Mouse (Mus musculus): Measurements from ENCODE around the gene Kcnj10. TPM values are rescaled to one million over a fixed set of nuclear protein-coding genes. Genes with fewer than 3 reads are reported as not detected.
A peak's percentile ranks its signal among the peaks of the same experiment; 100 is the strongest.

Kcnj10 gene
- 0.27 and 0.39 TPM in 2 replicates for total RNA-seq (2017)

- peak; percentile 96 for ATAC-seq (replicated peaks; ENCODE audit: low read depth, poor library complexity, severe bottlenecking)
Observed at GRCm38 (mm10) chr1:172340729-172341321, at the start of gene Kcnj10. TSS of gene Kcnj10 (plus strand) at chr1:172341210.

- no peak for ATAC-seq (replicated peaks; ENCODE audit: low read depth, poor library complexity, severe bottlenecking)
Observed at GRCm38 (mm10) chr1:172292880-172293279, 48.1 kb upstream of the Kcnj10 start.

GRCm38 (mm10) chr1:172293449-172293848, 47.6 kb upstream of the Kcnj10 start:
- no peak for ATAC-seq (replicated peaks; ENCODE audit: low read depth, poor library complexity, severe bottlenecking)

- ATAC-seq (replicated peaks; ENCODE audit: low read depth, poor library complexity, severe bottlenecking) = peak; percentile 50; the same call in 1 of the 2 replicates
Observed at GRCm38 (mm10) chr1:172295751-172296197, 45.2 kb upstream of the Kcnj10 start.

- no peak for ATAC-seq (replicated peaks; ENCODE audit: low read depth, poor library complexity, severe bottlenecking)
Observed at GRCm38 (mm10) chr1:172296816-172297510, 44.0 kb upstream of the Kcnj10 start.

- ATAC-seq (replicated peaks; ENCODE audit: low read depth, poor library complexity, severe bottlenecking) = no peak
Observed at GRCm38 (mm10) chr1:172297611-172298537, 43.1 kb upstream of the Kcnj10 start, which contains the start of gene Atp1a2. TSS of gene Atp1a2 (minus strand) at chr1:172298064.

GRCm38 (mm10) chr1:172299528-172299927, 41.5 kb upstream of the Kcnj10 start:
- ATAC-seq (replicated peaks; ENCODE audit: low read depth, poor library complexity, severe bottlenecking) = no peak

- no peak for ATAC-seq (replicated peaks; ENCODE audit: low read depth, poor library complexity, severe bottlenecking)
Observed at GRCm38 (mm10) chr1:172300247-172300646, 40.8 kb upstream of the Kcnj10 start.

- no peak for ATAC-seq (replicated peaks; ENCODE audit: low read depth, poor library complexity, severe bottlenecking)
Observed at GRCm38 (mm10) chr1:172301180-172301579, 39.8 kb upstream of the Kcnj10 start.

GRCm38 (mm10) chr1:172302311-172302710, 38.7 kb upstream of the Kcnj10 start:
- ATAC-seq (replicated peaks; ENCODE audit: low read depth, poor library complexity, severe bottlenecking) = no peak

GRCm38 (mm10) chr1:172302851-172303250, 38.2 kb upstream of the Kcnj10 start:
- ATAC-seq (replicated peaks; ENCODE audit: low read depth, poor library complexity, severe bottlenecking) = 0 out of 2 replicates have a peak, but pooled peaks have one; percentile 7

GRCm38 (mm10) chr1:172304443-172304842, 36.6 kb upstream of the Kcnj10 start:
- peak; percentile 57 for ATAC-seq (replicated peaks; ENCODE audit: low read depth, poor library complexity, severe bottlenecking)

- no peak for ATAC-seq (replicated peaks; ENCODE audit: low read depth, poor library complexity, severe bottlenecking)
Observed at GRCm38 (mm10) chr1:172305153-172305552, 35.9 kb upstream of the Kcnj10 start.

- no peak for ATAC-seq (replicated peaks; ENCODE audit: low read depth, poor library complexity, severe bottlenecking)
Observed at GRCm38 (mm10) chr1:172305635-172306034, 35.4 kb upstream of the Kcnj10 start.

GRCm38 (mm10) chr1:172306196-172306595, 34.8 kb upstream of the Kcnj10 start:
- peak; percentile 56 for ATAC-seq (replicated peaks; ENCODE audit: low read depth, poor library complexity, severe bottlenecking)

GRCm38 (mm10) chr1:172306885-172307284, 34.1 kb upstream of the Kcnj10 start:
- ATAC-seq (replicated peaks; ENCODE audit: low read depth, poor library complexity, severe bottlenecking) = no peak

- ATAC-seq (replicated peaks; ENCODE audit: low read depth, poor library complexity, severe bottlenecking) = no peak
Observed at GRCm38 (mm10) chr1:172307936-172308335, 33.1 kb upstream of the Kcnj10 start.

- no peak for ATAC-seq (replicated peaks; ENCODE audit: low read depth, poor library complexity, severe bottlenecking)
Observed at GRCm38 (mm10) chr1:172308409-172308808, 32.6 kb upstream of the Kcnj10 start.

GRCm38 (mm10) chr1:172309699-172310398, 31.2 kb upstream of the Kcnj10 start:
- peak; percentile 39 for ATAC-seq (replicated peaks; ENCODE audit: low read depth, poor library complexity, severe bottlenecking)

All from common myeloid progenitor, adult 5-6 weeks (primary cell).